Mouse (Mus musculus) hindbrain, embryonic 11.5 days (tissue): ENCODE measurements around the gene Diaph3. TPM values are rescaled to one million over a fixed set of nuclear protein-coding genes. Genes with fewer than 3 reads are reported as not detected.

Source experiments
- ATAC-seq: fragments of 200-750 bp; cut with Nextera tagmentation; 2 replicates; pipeline ENCODE4 v1.8.0; 2017; ENCODE audit warnings: mild to moderate bottlenecking, moderate TSS enrichment, moderate library complexity; ENCODE audit not compliant: low FRiP score
- DNase-seq: peaks from one replicate; pipeline ENCODE4 v3.0.0-alpha.2; 2015; ENCODE audit warnings: low spot score
- H3K27ac ChIP-seq: fragments of 300-500 bp; sonication (generic); 2 replicates; pipeline ENCODE4 v1.5.1; 2014; ENCODE audit warnings: mild to moderate bottlenecking, low read depth, low read length
- H3K27me3 ChIP-seq: fragments of 300-500 bp; sonication (generic); 2 replicates; pipeline ENCODE4 v1.6.1; 2014; ENCODE audit warnings: mild to moderate bottlenecking, low read length, moderate library complexity, mixed read lengths; ENCODE audit not compliant: control insufficient read depth, insufficient read depth
- H3K36me3 ChIP-seq: fragments of 300-500 bp; sonication (generic); 2 replicates; pipeline ENCODE4 v1.6.1; 2014; ENCODE audit warnings: mild to moderate bottlenecking, low read length, moderate library complexity, mixed read lengths; ENCODE audit not compliant: control insufficient read depth, insufficient read depth
- H3K4me1 ChIP-seq: fragments of 300-500 bp; sonication (generic); replicated peaks from 2 replicates; pipeline ENCODE4 v1.6.1; 2014; ENCODE audit warnings: low read length, mixed read lengths; ENCODE audit not compliant: control insufficient read depth, insufficient read depth
- H3K4me2 ChIP-seq: fragments of 300-500 bp; sonication (generic); replicated peaks from 2 replicates; pipeline ENCODE4 v1.6.1; 2014; ENCODE audit warnings: mild to moderate bottlenecking, low read depth, low read length
- H3K4me3 ChIP-seq: fragments of 300-500 bp; sonication (generic); 2 replicates; pipeline ENCODE4 v1.5.1; 2014; ENCODE audit warnings: low read depth, low read length
- H3K9ac ChIP-seq: fragments of 300-500 bp; sonication (generic); 2 replicates; pipeline ENCODE4 v1.6.1; 2014; ENCODE audit warnings: low read depth, low read length
- H3K9me3 ChIP-seq: fragments of 300-500 bp; sonication (generic); 2 replicates; pipeline ENCODE4 v1.6.1; 2016; ENCODE audit warnings: low read length; ENCODE audit not compliant: control insufficient read depth
- WGBS: fragments of 180-500 bp; shearing (Covaris S2); extraction: QIAGEN DNeasy Blood & Tissue Kit; methylation state at CpG from one replicate; pipeline ENCODE4 v1.1.7; 2014; 5-methylcytosine and 5-hydroxymethylcytosine counted together
- polyA plus RNA-seq: library from polyadenylated mRNA; unstranded; fragments of >200 nt; fragmentation: Nextera tagmentation; extraction: Ambion mirVana; gene quantifications from 2 replicates; pipeline ENCODE4 v1.2.1, GENCODE M21; 2014

Diaph3 gene
- polyA plus RNA-seq, 1 experiment from 2014 or later: 20.3 TPM

DNA sequence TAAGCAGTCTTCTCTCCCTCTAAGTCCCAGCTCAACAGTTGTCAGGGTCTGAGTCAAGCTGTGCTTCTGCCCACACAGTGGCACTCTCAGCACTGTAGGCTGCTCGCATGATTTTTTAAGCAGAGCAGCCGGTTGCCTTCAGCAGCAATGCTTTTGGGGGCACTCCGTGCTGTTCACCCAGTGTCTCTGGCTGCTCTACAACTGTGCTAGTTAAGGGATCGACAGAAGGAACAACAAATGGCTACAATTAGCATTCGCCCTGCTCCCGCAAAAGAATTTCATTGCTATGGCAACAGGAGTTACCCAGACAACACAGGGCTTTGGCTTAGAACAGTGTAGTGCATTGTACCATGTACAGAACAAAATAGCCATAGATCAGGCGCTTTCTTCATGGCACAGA lies 392.2 kb downstream of the Diaph3 start:
- peak; percentile 82 for DNase-seq
- Histone ChIP-seq H3K4me3 (no peak overlapping the region), H3K4me1 (0 out of 2 replicates have a peak, but pooled peaks cover 2% of the 10 kb centered on the region), H3K9ac (no peak overlapping the region), H3K4me2 (no peak overlapping the region), H3K36me3 (no peaks in the 10 kb centered on the region), H3K9me3 (no peaks in the 10 kb centered on the region), H3K27me3 (no peaks in the 10 kb centered on the region), H3K27ac (no peak overlapping the region)
- WGBS: 8% methylated on average over 7 of the region's 7 CpGs
- peak; percentile 95 for ATAC-seq

GRCm38 (mm10) chr14:86744523-86744922 lies 396.5 kb downstream of the Diaph3 start:
- H3K27me3 ChIP-seq: no peaks in the 10 kb centered on the region
- no peak overlapping the region for H3K4me2 ChIP-seq
- 92% methylated on average over 6 of the region's 6 CpGs for WGBS
- DNase-seq (no peak), ATAC-seq (no peak)
- no peak overlapping the region for H3K4me3 ChIP-seq
- H3K9me3 ChIP-seq: no peaks in the 10 kb centered on the region
- no peak overlapping the region for H3K27ac ChIP-seq
- H3K4me1 ChIP-seq: 0 out of 2 replicates have a peak, but pooled peaks cover 2% of the 10 kb centered on the region
- no peak overlapping the region for H3K9ac ChIP-seq
- no peaks in the 10 kb centered on the region for H3K36me3 ChIP-seq

DNA sequence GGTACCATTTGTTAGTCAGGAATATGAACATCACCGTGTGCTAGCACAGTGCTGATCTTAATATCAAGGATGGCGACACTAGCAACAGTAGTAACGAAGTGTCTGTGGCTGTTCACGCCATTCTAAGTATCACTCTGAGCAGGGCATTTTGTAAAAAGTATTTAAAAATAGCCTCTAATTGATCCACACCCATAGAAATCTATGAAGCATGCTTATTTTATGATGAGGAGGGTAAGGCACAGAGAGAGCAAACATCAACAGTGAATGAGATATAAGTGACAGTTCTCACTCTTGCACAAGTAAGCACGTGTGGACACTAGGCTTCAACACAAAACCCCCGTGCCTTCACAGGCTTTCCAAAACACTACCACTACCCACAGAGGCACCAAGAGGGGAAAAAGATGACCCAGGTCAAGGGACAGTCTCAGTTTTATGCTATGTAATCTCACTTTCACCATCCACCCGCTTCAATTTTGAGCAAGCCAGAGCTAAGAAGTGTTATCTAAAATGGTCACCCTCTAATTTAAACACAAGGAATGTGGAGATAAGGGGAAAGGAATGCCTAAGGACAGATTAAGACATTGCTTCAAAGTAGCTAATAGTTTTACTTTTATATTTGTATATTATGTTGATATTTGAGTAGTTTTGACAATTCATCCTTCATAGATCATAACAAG lies 399.0 kb downstream of the Diaph3 start:
- Histone ChIP-seq H3K4me2 (no peak overlapping the region), H3K9ac (no peak overlapping the region), H3K4me1 (no peaks in the 10 kb centered on the region), H3K27ac (no peak overlapping the region), H3K27me3 (no peaks in the 10 kb centered on the region), H3K36me3 (no peaks in the 10 kb centered on the region), H3K4me3 (no peak overlapping the region), H3K9me3 (no peaks in the 10 kb centered on the region)
- no peak for ATAC-seq
- no peak for DNase-seq
- 91% methylated on average over 7 of the region's 7 CpGs for WGBS

DNA sequence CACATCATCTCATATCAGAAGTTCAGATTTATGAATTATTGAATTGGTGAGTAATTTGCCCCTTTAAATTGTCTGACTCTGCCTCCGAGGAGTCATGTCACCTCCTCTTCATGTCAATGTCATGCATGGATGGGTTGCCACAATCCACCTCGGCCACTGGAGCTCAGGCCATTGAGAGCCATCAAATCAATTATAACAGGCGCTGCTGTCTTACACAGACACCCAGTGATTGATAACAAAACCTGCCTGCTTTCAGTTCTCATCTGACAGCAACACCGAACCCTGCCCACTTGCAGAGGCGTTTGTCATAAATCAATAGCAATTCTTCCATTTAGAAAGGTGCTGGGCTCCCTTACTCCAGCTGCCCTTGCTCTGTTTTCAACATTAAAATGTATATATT lies 402.1 kb downstream of the Diaph3 start:
- Histone ChIP-seq H3K4me3 (no peak overlapping the region), H3K9me3 (no peaks in the 10 kb centered on the region), H3K9ac (no peak overlapping the region), H3K36me3 (no peaks in the 10 kb centered on the region), H3K27ac (no peak overlapping the region), H3K4me2 (no peak overlapping the region), H3K27me3 (no peaks in the 10 kb centered on the region), H3K4me1 (no peaks in the 10 kb centered on the region)
- DNase-seq (peak; percentile 20), ATAC-seq (peak; percentile 83)
- WGBS: 35% methylated on average over 5 of the region's 5 CpGs

DNA sequence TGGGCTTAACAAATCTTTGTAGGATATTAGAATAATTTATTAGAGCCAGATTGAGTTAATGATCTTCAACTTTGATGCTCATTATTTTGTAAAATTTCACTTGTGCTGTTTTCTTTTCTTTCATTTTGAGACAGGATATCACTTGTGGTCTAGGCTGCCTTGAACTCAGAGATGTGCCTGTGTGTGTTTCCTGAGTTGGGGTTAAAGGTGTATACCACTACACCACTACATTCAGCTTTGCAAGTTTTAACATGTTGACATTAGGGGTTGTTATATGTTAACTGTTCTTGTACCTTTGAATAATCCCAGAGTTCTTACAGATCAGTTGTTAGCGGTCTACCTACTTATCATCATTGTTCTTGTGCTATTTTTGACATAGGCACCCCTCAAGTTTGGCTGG lies 404.4 kb downstream of the Diaph3 start:
- Histone ChIP-seq H3K4me2 (no peak overlapping the region), H3K9me3 (no peaks in the 10 kb centered on the region), H3K4me1 (no peaks in the 10 kb centered on the region), H3K27ac (no peak overlapping the region), H3K4me3 (no peak overlapping the region), H3K36me3 (no peaks in the 10 kb centered on the region), H3K9ac (no peak overlapping the region), H3K27me3 (no peaks in the 10 kb centered on the region)
- WGBS: 96% methylated on average over 1 of the region's 1 CpGs
- ATAC-seq (no peak), DNase-seq (no peak)

DNA sequence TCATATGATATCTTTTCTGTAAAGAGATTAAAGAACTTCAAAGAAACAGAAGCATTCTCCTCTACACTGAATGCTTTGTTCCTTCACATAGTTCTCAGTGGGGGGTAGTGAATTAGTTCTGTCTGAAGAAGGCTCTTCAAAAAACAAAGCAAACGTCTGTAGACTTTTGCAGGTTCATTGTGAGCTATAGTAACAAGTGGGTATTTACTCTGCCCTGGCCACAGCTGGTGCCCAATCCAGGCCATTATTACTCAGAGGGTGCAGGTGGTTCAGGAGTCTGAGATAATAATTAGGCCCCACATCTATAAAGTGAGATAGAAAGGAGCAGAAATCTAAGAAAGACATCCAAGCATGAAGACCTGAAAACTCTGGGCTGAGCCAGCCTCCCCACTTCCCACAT lies 409.7 kb downstream of the Diaph3 start:
- no peak overlapping the region for H3K4me2 ChIP-seq
- H3K27me3 ChIP-seq: no peaks in the 10 kb centered on the region
- H3K27ac ChIP-seq: no peak overlapping the region
- H3K9me3 ChIP-seq: no peaks in the 10 kb centered on the region
- no peak overlapping the region for H3K9ac ChIP-seq
- no peak overlapping the region for H3K4me3 ChIP-seq
- H3K4me1 ChIP-seq: no peaks in the 10 kb centered on the region
- 0% methylated on average over 1 of the region's 1 CpGs for WGBS
- no peaks in the 10 kb centered on the region for H3K36me3 ChIP-seq
- DNase-seq (no peak), ATAC-seq (no peak)

GRCm38 (mm10) chr14:86729617-86730098 lies 411.4 kb downstream of the Diaph3 start:
- Histone ChIP-seq H3K27ac (no peak overlapping the region), H3K36me3 (no peaks in the 10 kb centered on the region), H3K9me3 (no peaks in the 10 kb centered on the region), H3K4me2 (no peak overlapping the region), H3K4me1 (no peaks in the 10 kb centered on the region), H3K9ac (no peak overlapping the region), H3K27me3 (no peaks in the 10 kb centered on the region), H3K4me3 (no peak overlapping the region)
- ATAC-seq: no peak
- WGBS: 68% methylated on average over 4 of the region's 4 CpGs
- no peak for DNase-seq

DNA sequence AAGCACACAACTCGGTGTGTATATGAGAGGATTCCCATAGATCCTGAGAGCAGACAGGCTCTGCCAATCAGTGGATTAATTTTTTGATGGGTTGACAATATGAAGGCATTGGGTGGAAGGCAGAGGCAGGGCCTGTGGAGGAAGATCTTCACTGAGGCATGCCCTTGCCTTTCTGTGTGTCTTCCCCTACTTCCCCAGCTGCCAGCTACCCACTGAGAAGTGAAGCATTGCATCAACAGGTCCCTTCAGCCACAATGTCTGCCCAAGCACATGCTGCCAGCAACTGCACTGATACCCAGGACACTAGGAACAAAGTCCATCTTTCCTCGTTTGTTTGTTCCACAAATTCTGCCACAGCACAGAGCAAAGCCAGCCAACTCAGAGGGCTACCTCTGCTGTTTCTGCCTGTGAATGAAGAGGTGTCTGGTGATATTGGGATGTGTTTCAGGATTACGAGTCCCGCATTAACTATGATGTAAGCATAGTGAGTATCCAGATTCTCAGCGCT lies 413.4 kb downstream of the Diaph3 start:
- ATAC-seq (no peak), DNase-seq (no peak)
- Histone ChIP-seq H3K36me3 (no peaks in the 10 kb centered on the region), H3K4me2 (no peak overlapping the region), H3K4me1 (no peaks in the 10 kb centered on the region), H3K9ac (no peak overlapping the region), H3K9me3 (no peaks in the 10 kb centered on the region), H3K4me3 (no peak overlapping the region), H3K27me3 (no peaks in the 10 kb centered on the region), H3K27ac (no peak overlapping the region)
- 91% methylated on average over 5 of the region's 5 CpGs for WGBS

- Histone ChIP-seq H3K27me3 (no peaks in the 10 kb centered on the region), H3K36me3 (no peaks in the 10 kb centered on the region), H3K4me2 (no peak overlapping the region), H3K4me3 (no peak overlapping the region), H3K4me1 (no peaks in the 10 kb centered on the region), H3K27ac (no peak overlapping the region), H3K9me3 (no peaks in the 10 kb centered on the region), H3K9ac (no peak overlapping the region)
- 90% methylated on average over 6 of the region's 6 CpGs for WGBS
- ATAC-seq (no peak), DNase-seq (no peak)
These were observed 419.3 kb downstream of the Diaph3 start for GRCm38 (mm10) chr14:86721768-86722167.
